Mouse (Mus musculus) urinary bladder, postnatal 4 days (tissue): ENCODE data around the gene Rpl23.
A peak's percentile ranks its signal among the peaks of the same experiment; 100 is the strongest.
"Not testable (repeated sequence)": the region's sequence is repeated elsewhere in the genome, so short reads cannot be mapped to it uniquely, and the experiment has no call there.

Experiments used
- DNase-seq, 2 experiments: peaks; one replicate each; pipeline ENCODE4 v3.0.0; 2021 to 2022; ENCODE audit warnings: low spot score in 2 of 2

Gene Rpl23

DNA sequence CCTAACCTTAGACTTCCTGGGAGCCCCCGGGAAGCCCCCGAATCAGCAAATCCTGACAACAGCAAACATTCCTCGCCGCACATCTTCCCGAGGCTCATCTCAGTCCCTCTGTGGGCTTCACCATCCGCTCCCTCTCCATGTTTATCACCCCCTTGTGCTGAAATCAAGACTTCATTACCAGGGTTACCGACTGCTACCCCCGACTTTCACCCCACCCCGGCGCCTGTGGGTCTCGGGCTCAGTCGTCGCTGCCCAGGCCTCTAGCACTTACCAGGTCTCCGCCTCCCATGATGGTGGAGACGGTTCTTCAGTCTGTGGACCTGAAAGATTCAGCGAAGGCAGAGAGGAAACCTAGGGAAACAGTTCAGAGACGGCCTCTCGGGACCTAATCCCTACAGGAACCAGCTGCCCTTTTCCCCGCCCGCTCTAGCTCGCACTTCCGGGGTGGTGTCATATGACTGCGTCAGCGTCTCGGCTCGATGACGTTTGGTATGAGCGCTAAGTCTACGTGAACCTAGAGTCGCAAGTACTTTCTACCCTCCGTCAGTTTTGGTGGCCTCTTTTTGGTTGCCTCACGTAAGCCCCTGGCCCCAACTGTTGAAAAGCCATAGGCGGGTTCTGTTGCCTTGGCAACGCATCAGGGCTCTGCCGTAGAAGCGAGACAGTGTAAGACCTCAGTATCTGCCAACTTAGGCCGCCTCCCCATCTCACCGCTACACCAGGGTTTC is 15.9 kb downstream of the Rpl23 start, which contains the start of gene Cwc25:
Gene Cwc25 (minus strand): TSS at position 403 of the 728 bp plus-strand sequence.
- DNase-seq: peak; percentile 88 to 95

DNA sequence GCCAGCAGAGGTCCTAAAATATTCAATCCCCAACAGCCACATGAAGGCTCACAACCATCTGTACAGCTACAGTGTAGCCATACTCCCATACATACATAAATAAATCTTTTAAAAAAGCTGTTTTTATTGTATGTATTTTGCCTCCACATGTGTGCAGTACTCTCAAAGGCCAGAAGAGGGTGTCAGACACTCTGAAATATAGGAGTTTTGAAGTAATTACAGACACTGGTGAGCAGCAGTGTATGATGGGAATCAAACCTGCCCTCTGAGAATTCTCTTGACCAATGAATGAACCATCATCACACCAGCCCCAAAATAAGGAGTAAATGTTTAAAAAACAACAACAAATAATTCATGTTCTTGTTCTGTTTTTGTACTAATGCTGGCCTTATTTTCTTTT is 20.6 kb downstream of the Rpl23 start:
- no peak for DNase-seq

GRCm38 (mm10) chr11:97758942-97759341 is 23.3 kb downstream of the Rpl23 start:
- no peak for DNase-seq

DNA sequence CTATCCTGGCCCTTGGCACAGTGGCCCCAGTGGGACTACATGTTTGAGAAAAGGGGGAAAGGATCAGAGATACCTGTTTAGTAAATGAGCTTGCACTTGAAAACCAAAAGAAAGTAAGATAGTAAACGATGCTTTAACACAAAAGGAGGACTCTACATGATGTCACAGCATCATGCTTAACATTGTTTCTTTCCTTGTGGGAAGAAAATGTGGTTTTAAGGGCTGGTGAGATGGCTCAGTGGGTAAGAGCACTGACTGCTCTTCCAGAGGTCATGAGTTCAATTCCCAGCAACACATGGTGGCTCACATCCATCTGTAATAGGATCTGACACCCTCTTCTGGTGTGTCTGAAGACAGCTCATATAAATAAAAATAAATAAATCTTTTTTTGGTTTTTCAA is 24.1 kb downstream of the Rpl23 start:
- no peak for DNase-seq

- no peak for DNase-seq
Observed at GRCm38 (mm10) chr11:97753277-97753676, 29.0 kb downstream of the Rpl23 start.

DNA sequence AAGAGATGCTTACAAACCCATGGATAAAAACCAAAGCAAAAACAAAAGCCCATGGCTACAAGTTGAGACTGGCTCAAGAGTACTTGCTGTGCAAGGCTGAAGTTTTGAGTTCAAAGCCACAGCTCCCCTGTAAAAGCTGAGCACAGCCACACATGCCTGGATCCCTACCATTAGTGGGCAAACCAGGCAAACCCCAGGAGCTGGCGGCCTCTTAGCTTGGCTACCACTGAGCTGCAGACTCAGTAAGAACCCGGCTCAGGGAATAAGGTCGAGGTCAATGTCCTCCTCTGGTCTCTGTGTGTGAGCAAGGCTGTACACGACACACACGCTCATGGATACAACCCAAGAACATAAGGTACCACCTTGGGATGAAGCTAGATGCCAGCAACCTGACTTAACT is 33.7 kb downstream of the Rpl23 start:
- DNase-seq: no peak

DNA sequence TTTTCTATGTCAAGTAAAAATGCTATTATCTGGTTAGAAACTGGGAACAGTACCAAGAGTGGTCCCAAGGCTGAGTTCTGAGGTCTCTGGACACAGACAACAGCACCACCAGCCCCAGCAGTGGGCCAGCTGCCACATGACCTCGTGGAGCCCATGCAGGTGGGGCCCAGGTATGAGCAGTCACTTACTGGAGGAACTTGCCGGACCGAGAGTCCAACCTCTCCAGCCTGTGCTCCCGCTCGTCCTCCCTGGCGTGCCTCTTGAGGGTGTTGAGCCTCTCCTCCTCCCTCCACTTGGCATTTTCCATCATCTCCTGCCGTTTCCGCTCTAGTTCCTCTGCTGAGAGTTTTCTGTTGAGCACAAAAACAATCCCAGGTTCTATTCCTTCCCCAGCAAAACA is 34.5 kb downstream of the Rpl23 start:
- DNase-seq: no peak

DNA sequence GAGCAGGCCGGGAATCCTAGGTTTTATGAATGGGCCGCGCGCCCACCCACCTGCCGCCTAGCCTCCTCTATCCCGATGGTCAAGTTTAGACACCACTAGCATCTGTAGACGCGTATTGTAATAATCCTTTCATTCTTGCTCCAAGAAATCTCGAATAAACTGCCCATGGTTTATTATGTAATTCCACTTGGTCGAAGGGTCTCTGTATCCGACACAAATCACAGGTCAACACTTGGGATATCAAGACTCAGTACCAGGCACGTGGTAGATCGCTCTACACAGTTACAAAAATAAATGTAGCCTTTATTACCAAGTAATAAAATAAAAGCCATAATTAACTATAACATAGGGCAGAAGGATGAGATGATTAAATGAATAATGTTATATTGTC is 36.9 kb downstream of the Rpl23 start:
- no peak for DNase-seq

DNA sequence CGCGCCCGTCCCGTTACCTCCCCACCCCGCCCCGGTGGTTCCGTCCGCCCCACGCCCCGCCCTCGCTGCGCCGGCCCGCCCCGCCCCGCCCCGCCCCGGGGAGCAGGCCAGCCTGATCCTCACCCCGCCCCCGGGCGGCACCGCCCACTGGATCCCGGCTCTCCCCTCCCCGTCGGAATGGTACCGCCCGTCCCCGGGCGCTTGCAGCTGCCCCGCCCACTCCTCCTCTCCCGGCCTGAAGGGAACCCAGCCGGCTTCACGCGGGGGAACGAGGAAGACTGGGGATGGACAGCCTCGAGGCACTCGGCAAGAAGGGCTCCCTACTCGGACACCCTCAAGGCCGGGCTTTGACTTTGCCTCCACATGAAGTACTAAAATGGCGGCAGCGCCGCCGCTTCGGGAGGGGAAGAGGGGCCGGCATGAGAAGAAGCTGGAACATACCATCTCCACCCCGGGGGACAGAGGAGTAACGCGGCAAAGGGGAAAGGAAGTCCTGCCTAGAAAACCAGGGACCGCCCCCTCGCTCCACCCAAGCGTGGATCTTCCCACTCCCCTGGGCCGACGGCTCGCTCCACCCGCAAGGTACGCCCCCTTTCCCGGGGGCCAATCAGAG is 37.4 kb downstream of the Rpl23 start:
- peak; percentile 97 to 98 for DNase-seq

DNA sequence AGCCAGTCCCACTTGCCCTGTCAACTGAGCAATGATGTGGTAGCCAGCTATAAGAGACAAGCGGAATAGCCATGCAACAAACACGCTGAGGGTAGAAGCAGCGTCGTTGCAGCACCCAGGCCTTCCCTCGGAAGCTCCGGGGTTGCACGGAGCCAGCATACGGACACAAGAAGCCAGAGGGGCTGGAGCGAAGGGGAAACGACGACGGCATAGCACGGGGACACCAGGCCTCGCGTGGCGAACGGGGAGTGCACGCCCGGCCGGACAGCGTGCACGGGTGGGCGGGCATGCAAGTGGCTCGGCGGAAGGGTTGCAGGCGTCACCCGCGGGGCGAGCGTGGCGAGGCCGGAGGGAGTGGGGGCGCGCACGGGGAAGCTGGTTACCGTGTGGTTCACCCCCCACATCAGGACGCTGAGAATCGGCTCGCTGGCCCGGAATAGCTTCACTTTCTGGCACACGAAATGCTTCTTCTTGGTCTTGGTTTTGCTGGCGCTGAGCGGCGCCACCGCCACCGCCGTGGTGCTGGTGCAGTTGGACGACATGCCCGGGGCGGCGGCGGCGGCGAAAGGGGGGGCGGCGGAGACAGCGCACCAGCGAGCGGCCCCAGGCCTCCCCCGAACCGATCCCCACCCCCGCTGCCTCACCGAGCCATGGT is 38.0 kb downstream of the Rpl23 start, which contains the start of gene Pip4k2b:
Gene Pip4k2b (minus strand): TSS at position 642 of the 655 bp plus-strand sequence.
- DNase-seq: no peak

GRCm38 (mm10) chr11:97743423-97743822 is 38.8 kb downstream of the Rpl23 start:
- no peak for DNase-seq

DNA sequence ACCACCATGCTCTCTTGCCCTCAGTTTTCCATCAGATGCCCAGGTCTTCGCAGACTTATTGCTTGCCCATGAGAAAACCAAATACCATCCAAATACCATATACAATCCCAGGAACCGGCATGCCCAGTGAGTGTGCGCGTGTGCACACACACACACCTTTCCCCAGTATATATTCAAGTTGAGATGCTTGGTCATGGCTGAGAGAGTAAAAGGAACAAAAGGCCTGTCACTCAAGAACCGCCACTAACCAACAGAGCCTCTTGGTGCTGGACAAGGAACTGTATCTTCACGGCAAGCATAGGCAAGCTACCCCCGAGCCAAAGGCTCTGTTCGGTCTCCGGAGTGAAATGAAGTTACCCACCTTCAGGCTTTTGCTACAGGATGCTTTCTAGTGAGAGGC is 39.6 kb downstream of the Rpl23 start:
- no peak for DNase-seq

DNA sequence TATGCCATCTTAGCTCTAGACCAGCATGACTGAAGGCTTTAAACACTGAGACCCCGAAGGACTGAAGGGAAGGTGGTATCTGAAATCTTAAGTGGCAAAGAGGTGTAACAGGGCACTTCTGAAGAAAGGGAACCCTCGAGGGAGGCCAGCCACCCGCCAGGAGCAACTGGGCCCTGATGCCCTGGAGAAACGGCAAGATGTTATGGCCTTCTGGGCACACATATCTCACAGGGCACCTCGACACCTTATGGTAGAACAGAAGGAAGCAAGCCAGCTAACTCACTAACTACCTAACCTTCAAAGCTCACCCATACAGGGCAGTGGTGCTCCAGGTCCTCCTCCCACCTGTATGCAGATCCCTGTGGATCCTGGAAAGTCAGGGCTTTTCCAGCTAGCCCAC is 40.1 kb downstream of the Rpl23 start:
- no peak for DNase-seq

GRCm38 (mm10) chr11:97740190-97740589 is 42.0 kb downstream of the Rpl23 start:
- DNase-seq: no peak

DNA sequence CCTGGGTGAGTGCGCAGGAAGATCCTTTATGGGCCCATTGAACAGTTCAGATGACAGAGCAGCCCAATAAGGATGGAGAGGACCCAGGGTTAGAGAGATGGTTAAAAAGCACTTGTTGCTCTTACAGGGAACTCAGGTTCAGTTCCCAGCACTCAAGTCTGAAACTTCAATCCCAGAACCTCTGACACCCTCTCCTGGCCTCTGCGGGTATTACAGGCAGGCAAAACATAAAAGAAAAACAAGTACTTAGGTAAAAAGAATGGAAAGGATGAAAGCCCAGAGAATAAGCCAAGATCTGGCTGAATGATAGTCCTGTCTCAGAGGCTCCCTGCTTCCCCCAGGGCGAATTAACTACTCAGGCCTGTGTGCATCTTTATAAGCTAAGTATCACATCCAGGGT is 43.1 kb downstream of the Rpl23 start:
- no peak for DNase-seq

DNA sequence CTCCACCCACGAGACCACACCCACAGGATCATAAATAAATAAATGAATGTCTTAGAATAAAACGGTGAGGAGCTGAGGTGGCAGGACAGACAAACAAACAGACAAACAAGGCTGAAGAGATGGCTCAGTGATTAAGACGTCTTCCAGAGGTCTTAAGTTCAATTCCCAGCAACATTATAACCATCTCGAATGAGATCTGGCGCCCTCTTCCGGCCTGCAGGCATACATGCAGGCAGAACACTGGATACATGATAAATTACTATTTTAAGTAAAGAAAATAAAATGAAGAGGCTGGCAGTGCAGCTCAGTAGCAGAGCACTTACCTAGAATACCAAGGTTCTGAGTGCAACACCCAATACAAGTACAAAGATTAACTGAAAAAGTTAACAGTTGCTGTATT is 43.5 kb downstream of the Rpl23 start:
- DNase-seq: no peak

DNA sequence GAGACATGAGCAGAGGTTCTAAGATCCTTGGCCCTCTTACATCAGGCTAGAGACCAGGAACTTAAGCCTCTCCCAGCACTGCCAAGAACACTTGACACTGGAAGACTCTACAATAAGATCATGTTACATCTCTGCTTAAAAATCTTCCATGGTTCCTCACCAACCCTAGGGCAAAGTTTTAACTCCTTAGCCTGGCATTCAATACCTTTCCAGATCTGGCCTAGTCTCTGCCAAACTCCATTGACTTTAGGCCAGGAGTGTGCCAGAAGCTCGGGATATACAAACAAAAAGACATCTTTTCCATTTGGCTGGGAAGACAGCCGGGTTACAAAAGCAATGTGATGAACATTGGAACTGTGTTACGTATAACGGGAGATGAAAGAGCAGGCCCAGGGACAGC is 44.6 kb downstream of the Rpl23 start:
- DNase-seq: no peak

DNA sequence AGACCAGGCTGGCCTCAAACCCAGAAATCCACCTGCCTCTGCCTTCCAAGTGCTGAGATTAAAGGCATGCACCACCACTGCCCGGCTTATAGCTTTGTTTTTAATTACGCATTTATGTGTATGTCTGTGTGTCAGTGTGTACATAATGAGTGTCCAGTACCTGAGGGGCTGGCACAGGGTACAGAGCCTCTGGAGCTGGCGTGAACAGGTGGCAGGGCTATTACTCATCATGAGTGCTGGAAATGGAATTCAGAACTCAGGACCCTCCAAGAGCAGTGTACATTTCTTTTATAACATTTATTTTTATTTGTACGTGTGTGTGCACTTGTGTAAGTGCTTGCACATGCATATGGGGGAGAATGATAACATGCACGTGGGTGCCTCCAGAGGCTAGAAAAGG is 45.6 kb downstream of the Rpl23 start:
- no peak for DNase-seq

GRCm38 (mm10) chr11:97734810-97735209 is 47.4 kb downstream of the Rpl23 start:
- not testable (repeated sequence) for DNase-seq

- no peak for DNase-seq
Observed at GRCm38 (mm10) chr11:97733689-97734088, 48.5 kb downstream of the Rpl23 start.

DNA sequence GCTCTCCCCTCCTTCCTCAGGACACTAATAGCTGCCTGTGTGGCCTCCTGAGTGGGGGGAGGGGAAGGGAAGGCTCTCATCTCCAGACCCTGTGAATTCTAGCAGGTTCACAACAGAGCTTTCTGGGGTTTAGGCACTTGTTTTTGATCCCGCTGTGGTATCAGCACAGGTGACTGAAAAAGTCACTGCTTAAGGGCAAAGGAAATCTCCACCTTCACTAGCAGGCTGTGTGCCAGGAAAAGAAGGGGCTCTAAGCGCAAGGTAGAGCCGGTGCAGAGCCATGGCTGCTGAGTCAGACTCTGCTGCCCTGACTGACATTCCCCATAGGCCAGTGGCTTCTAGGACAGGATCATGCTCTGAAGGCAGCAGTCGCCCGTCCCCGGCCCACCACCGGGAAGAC is 53.5 kb downstream of the Rpl23 start:
- no peak for DNase-seq

DNA sequence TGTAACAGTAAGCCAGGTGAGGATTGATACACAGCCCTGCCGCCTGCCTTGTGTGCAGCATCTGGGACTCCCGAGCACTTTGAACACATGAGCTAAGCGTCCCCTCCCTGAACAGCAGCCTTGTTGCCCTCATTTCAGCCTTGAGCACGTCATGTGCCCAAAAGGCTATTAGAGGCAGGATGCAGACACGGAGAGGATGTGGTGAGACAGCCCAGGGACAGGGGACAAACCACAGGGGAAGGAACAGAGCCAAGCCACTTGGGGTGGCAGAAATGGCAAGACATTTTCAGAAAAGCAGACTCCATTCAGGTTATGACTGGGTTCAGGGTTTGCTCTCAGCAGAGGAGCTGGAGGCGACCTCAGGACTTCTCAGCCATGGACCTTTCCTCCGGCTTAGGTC is 53.9 kb downstream of the Rpl23 start:
- DNase-seq: no peak
